Mouse (Mus musculus) limb, embryonic 11.5 days (tissue): ENCODE data around the gene Ccdc92. TPM values are rescaled to one million over a fixed set of nuclear protein-coding genes. Genes with fewer than 3 reads are reported as not detected.

ENCODE experiments used
- ATAC-seq: fragments of 200-750 bp; cut with Nextera tagmentation; 2 replicates; pipeline ENCODE4 v1.8.0; 2017; ENCODE audit warnings: low read depth; ENCODE audit not compliant: insufficient number of reproducible peaks, low FRiP score, low TSS enrichment
- DNase-seq: peaks from one replicate; pipeline ENCODE4 v3.0.0-alpha.2; 2015; ENCODE audit warnings: low spot score
- H3K27ac ChIP-seq: fragments of 300-500 bp; sonication (generic); replicated peaks from 2 replicates; pipeline ENCODE4 v1.5.1; 2014; ENCODE audit warnings: low read depth, mild to moderate bottlenecking, low read length
- H3K27me3 ChIP-seq: fragments of 300-500 bp; sonication (generic); 2 replicates; pipeline ENCODE4 v1.6.1; 2014; ENCODE audit warnings: mild to moderate bottlenecking, low read length, mixed read lengths; ENCODE audit not compliant: control insufficient read depth, insufficient read depth
- H3K36me3 ChIP-seq: fragments of 300-500 bp; sonication (generic); 2 replicates; pipeline ENCODE4 v1.6.1; 2014; ENCODE audit warnings: mild to moderate bottlenecking, low read length, moderate library complexity, mixed read lengths; ENCODE audit not compliant: control insufficient read depth, insufficient read depth
- H3K4me1 ChIP-seq: fragments of 300-500 bp; sonication (generic); 2 replicates; pipeline ENCODE4 v1.6.1; 2014; ENCODE audit warnings: low read length, mixed read lengths; ENCODE audit not compliant: control insufficient read depth, insufficient read depth
- H3K4me2 ChIP-seq: fragments of 300-500 bp; sonication (generic); 2 replicates; pipeline ENCODE4 v1.6.1; 2014; ENCODE audit warnings: low read depth, mild to moderate bottlenecking, moderate library complexity; ENCODE audit not compliant: severe bottlenecking
- H3K4me3 ChIP-seq: fragments of 300-500 bp; sonication (generic); 2 replicates; pipeline ENCODE4 v1.5.1; 2014; ENCODE audit warnings: low read depth, low read length
- H3K9ac ChIP-seq: fragments of 300-500 bp; sonication (generic); 2 replicates; pipeline ENCODE4 v1.6.1; 2014; ENCODE audit warnings: mild to moderate bottlenecking, low read length
- H3K9me3 ChIP-seq: fragments of 300-500 bp; sonication (generic); 2 replicates; pipeline ENCODE4 v1.6.1; 2016; ENCODE audit warnings: low read length; ENCODE audit not compliant: control insufficient read depth
- WGBS: fragments of 180-500 bp; shearing (Covaris S2); extraction: QIAGEN DNeasy Blood & Tissue Kit; methylation state at CpG from one replicate; pipeline ENCODE4 v1.1.7; 2014; 5-methylcytosine and 5-hydroxymethylcytosine counted together
- polyA plus RNA-seq: library from polyadenylated mRNA; unstranded; fragments of >200 nt; fragmentation: Nextera tagmentation; extraction: Ambion mirVana; gene quantifications from 2 replicates; pipeline ENCODE4 v1.2.1, GENCODE M21; 2014

Gene Ccdc92
- polyA plus RNA-seq, 1 experiment from 2014 or later = 7.2 TPM

DNA sequence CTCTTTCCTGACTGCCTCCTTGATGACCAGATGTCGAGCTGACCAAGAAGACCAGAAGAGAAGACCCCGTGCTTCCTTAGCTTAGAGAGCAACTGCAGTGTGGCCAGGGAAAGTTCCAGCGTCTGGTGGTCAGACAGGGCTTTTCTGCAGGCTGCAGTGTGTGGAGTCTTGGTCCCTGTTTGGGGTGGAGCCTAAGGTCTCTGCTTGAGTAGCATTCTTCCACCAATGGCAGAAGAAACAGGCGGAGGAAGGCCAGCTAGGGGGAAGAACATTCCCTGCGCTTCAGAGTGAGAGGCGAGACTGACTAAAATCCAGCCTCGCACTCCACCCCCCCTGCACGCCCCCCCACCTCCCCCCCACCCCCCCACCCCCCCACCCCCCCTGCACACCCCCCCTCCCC is 33.9 kb upstream of the Ccdc92 start:
- Histone ChIP-seq H3K4me1 (no peaks in the 10 kb centered on the region; the same call in 1 of the 2 replicates), H3K27me3 (no peaks in the 10 kb centered on the region), H3K4me2 (no peak overlapping the region), H3K9me3 (no peaks in the 10 kb centered on the region), H3K27ac (no peak overlapping the region), H3K4me3 (no peak overlapping the region), H3K9ac (no peak overlapping the region), H3K36me3 (no peaks in the 10 kb centered on the region)
- WGBS = 32% methylated on average over 8 of the region's 8 CpGs
- ATAC-seq (no peak), DNase-seq (no peak)

DNA sequence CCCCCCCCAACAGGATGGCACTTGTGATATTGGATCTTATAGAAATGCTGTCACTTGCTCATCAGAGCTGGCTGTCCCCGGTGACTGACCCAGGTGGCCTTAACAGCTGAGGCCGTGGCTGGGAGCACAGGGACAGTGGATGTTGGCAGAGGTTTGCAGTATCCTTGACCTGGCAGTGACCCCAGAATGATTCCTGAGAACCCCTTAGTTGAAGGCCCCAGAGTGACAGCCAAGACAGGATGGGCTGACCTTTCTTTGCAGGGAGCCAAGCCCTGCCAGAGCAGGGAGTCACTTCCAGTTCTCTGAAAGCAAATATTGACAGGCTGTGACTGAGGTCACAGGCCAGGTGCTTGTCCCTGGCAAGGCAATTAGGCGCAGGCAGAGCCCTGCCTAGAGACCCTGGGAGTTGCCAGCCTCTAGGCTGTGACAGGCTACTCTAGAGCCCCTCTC is 29.7 kb upstream of the Ccdc92 start:
- DNase-seq (no peak), ATAC-seq (no peak)
- no peak overlapping the region for H3K4me3 ChIP-seq
- H3K9ac ChIP-seq = no peak overlapping the region
- no peaks in the 10 kb centered on the region; the same call in 1 of the 2 replicates for H3K4me1 ChIP-seq
- H3K27ac ChIP-seq = no peak overlapping the region
- WGBS = 77% methylated on average over 3 of the region's 3 CpGs
- no peak overlapping the region for H3K4me2 ChIP-seq
- peaks cover 5% of the 10 kb centered on the region; the same call in 1 of the 2 replicates for H3K36me3 ChIP-seq
- no peaks in the 10 kb centered on the region for H3K27me3 ChIP-seq
- H3K9me3 ChIP-seq = no peaks in the 10 kb centered on the region

DNA sequence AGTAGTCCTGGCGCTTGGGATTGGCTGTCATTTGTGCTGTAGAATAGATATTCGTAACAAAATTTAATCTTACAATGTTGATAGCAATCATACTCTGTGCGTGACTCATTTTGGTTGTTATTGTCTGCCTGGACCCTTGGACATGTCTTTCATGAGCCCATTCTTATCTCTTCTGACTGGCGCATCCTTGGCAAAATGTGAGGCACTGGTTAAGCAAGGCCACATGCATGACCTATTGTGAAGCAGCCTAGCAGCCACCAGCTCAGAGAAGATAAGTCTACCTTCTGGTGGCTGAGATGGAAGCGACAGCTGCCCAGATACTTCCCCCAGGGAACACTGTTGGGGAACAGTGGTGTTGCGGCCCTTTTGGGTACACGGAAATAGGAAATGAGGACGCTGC is 26.4 kb upstream of the Ccdc92 start:
- no peak overlapping the region for H3K4me3 ChIP-seq
- no peak overlapping the region for H3K4me2 ChIP-seq
- ATAC-seq = no peak
- 96% methylated on average over 8 of the region's 8 CpGs for WGBS
- no peaks in the 10 kb centered on the region for H3K4me1 ChIP-seq
- H3K36me3 ChIP-seq = peaks cover 23% of the 10 kb centered on the region; the same call in 1 of the 2 replicates
- H3K27ac ChIP-seq = no peak overlapping the region
- no peak overlapping the region for H3K9ac ChIP-seq
- H3K9me3 ChIP-seq = no peaks in the 10 kb centered on the region
- no peak for DNase-seq
- H3K27me3 ChIP-seq = no peaks in the 10 kb centered on the region

DNA sequence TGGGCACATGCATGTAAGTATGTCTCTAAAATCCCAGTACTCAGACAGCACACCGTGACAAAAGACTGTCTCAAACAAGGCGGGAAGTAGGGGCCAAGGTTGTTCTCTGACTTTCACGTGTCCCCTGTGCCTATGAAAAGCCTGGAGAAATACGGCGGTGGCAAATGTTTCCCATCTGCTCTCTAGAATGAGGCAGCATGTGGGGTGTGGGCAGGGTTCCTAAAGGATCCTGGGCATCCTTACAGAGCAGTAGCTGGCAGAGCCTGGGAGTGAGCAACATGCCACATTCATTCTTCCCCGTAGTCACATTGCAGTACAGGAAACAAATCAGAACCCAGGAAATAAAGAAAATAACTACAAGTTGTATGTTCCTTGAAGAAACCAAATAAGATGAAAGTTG is 21.7 kb upstream of the Ccdc92 start:
- Histone ChIP-seq H3K9ac (no peak overlapping the region), H3K4me1 (no peaks in the 10 kb centered on the region), H3K9me3 (no peaks in the 10 kb centered on the region), H3K4me3 (no peak overlapping the region), H3K4me2 (no peak overlapping the region), H3K27me3 (no peaks in the 10 kb centered on the region), H3K36me3 (peaks cover 23% of the 10 kb centered on the region; the same call in 1 of the 2 replicates), H3K27ac (no peak overlapping the region)
- DNase-seq (no peak), ATAC-seq (no peak)
- WGBS = 86% methylated on average over 6 of the region's 6 CpGs

DNA sequence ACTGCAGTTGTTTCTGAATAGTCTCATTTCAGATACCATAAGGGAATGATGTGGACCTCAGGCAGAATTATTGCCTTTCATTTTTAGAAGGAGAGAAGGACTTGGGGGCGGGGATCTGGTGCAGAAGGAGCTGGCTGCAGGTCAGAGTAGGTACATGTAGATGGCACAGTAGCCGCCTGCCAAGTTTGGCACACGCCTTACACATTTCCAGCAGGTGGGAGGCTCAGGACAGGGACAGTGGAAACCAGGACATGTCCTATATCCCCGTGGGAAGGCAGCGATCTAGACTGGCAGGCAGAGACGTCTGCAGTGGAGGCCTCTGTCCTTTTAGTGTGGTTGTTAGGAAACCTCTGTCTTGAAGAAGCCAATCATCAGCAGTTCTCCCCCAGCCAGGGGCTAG is 17.6 kb upstream of the Ccdc92 start:
- no peaks in the 10 kb centered on the region for H3K27me3 ChIP-seq
- WGBS = 89% methylated on average over 6 of the region's 6 CpGs

DNA sequence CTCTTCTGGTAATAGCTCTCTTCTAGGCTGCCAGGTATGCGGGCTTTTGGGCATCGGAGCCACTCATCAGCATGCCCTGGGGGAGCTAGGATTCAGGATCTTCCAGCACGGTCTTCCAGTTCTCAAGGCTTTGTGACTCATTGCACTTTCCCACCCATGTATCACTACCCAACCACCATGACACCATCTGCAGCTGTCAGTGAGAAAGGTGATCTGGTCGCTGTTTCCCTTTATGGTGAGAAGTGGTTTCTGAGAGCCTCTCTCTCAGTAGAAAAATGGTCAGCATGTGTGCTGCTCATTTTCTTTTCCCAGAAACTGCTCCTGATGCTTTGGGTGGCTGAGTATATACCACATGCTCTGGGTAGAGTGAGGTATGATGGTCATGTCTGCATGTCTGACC is 17.0 kb upstream of the Ccdc92 start:
- Histone ChIP-seq H3K9ac (no peak overlapping the region), H3K27ac (no peak overlapping the region), H3K27me3 (no peaks in the 10 kb centered on the region), H3K9me3 (no peaks in the 10 kb centered on the region), H3K4me1 (no peaks in the 10 kb centered on the region), H3K4me3 (no peak overlapping the region), H3K36me3 (no peaks in the 10 kb centered on the region; the same call in 1 of the 2 replicates), H3K4me2 (no peak overlapping the region)
- ATAC-seq (no peak), DNase-seq (no peak)
- WGBS = 95% methylated on average over 4 of the region's 4 CpGs

More for the DNA sequence above, 17.6 kb upstream of the Ccdc92 start:
- H3K4me3 ChIP-seq = no peak overlapping the region
- DNase-seq = no peak
- no peak for ATAC-seq
- H3K27ac ChIP-seq = no peak overlapping the region
- H3K4me2 ChIP-seq = no peak overlapping the region
- no peak overlapping the region for H3K9ac ChIP-seq
- peaks cover 3% of the 10 kb centered on the region; the same call in 1 of the 2 replicates for H3K36me3 ChIP-seq
- no peaks in the 10 kb centered on the region for H3K4me1 ChIP-seq
- H3K9me3 ChIP-seq = no peaks in the 10 kb centered on the region

DNA sequence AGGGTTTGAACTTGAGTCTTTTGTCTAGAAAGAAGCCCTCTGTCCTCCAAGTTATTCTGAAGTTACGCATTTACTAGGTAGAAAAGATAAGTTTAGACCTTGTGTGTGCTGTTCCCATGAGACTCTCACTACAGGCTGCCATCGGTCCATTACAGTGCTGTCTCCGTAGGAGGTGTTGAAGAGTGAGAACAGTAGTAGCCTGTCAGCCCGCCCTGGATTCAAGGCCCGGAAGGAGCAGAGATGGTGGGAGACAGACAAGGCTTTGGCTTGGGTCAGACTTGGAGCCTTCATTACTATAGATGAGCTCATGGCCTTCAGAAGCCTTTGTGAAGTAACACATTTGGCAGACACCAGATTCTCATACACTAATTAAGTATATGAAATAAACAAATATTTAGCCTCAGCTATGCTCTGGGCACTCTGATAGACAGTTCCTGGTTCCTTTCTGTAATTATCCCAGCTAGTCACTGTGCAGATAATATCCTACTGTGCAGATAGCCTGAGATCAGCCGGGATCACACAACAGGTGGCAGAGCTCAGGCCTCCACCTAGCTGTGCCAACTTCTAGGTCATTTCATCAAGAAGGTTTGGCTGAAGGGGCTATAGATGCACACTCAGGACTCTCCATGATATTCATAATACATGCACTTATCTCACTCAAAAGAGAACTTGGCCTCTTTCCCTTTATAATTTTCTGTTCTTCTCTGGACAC is 11.8 kb upstream of the Ccdc92 start:
- no peaks in the 10 kb centered on the region for H3K4me1 ChIP-seq
- no peak overlapping the region for H3K9ac ChIP-seq
- H3K9me3 ChIP-seq = no peaks in the 10 kb centered on the region
- DNase-seq (no peak), ATAC-seq (no peak)
- H3K27me3 ChIP-seq = no peaks in the 10 kb centered on the region
- H3K4me3 ChIP-seq = no peak overlapping the region
- WGBS = 92% methylated on average over 6 of the region's 6 CpGs
- no peaks in the 10 kb centered on the region for H3K36me3 ChIP-seq
- H3K4me2 ChIP-seq = no peak overlapping the region
- no peak overlapping the region for H3K27ac ChIP-seq

DNA sequence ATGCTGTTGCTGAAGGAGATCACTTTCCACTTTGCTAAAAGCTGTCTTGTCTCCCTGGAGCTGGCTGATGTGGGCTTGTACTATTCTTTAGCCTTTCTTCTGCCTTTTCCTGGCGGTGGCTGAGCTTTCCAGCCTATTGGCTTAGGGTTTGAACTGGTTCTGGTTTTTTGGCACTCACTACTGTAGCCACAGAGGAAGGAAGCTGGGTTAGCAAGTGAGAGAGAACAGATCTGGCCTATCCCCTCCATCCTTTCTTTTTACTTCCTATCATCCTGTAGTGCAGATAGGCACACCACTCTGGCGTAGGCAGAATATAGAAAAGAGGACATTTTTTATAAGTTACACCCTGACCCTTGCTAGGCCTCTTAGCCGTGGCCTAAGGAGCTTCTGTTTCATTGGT is 10.9 kb upstream of the Ccdc92 start:
- Histone ChIP-seq H3K27ac (no peak overlapping the region), H3K4me3 (no peak overlapping the region), H3K9ac (no peak overlapping the region), H3K4me1 (no peaks in the 10 kb centered on the region), H3K36me3 (no peaks in the 10 kb centered on the region), H3K9me3 (no peaks in the 10 kb centered on the region), H3K4me2 (no peak overlapping the region), H3K27me3 (no peaks in the 10 kb centered on the region)
- WGBS = 91% methylated on average over 3 of the region's 3 CpGs
- DNase-seq (no peak), ATAC-seq (no peak)

DNA sequence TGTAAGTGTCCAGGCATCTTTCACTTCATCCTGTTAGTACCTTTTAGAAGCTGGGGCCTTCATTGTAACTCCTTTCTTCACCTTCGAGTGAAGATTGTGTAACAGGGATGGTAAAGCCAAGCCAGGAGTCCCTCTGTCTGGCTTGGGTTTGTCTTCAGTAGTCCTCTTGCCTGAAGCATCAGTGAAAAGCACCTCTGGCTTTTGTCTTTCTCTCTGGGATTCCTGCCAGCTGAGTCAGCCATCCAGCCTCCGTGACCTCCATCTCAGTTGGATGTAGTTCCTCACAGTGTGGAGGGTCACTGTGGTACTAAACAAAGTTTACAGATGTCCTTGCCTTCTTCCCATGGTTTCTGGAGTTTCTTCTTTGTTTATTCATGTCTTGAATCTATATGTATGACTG is 9.8 kb upstream of the Ccdc92 start:
- 91% methylated on average over 2 of the region's 2 CpGs for WGBS
- H3K4me1 ChIP-seq = no peaks in the 10 kb centered on the region

More for the DNA sequence above, 9.8 kb upstream of the Ccdc92 start:
- Histone ChIP-seq H3K4me2 (no peak overlapping the region), H3K9ac (no peak overlapping the region), H3K36me3 (no peaks in the 10 kb centered on the region), H3K27me3 (no peaks in the 10 kb centered on the region), H3K9me3 (no peaks in the 10 kb centered on the region), H3K27ac (no peak overlapping the region), H3K4me3 (no peak overlapping the region)
- ATAC-seq = no peak
- no peak for DNase-seq
